Mouse (Mus musculus): Measurements from ENCODE around the gene Acap1.

- TF ChIP-seq CTCF (IDR thresholded peaks at IDR 0.05; ENCODE audit: low read depth) (no peak), EP300 (IDR thresholded peaks at IDR 0.05; ENCODE audit: low read depth) (no peak)
These were observed 37.0 kb downstream of the Acap1 start, which contains the start of gene Tnk1 for GRCm38 (mm10) chr11:69858113-69858998.

Data from liver, embryonic 14.5 days (tissue).